Mouse (Mus musculus): ENCODE measurements around the gene Morc3. TPM values are rescaled to one million over a fixed set of nuclear protein-coding genes. Genes with fewer than 3 reads are reported as not detected.

Morc3 gene
- total RNA-seq, 2 experiments from 2014 or later = 21.0 to 29.1 TPM

DNA sequence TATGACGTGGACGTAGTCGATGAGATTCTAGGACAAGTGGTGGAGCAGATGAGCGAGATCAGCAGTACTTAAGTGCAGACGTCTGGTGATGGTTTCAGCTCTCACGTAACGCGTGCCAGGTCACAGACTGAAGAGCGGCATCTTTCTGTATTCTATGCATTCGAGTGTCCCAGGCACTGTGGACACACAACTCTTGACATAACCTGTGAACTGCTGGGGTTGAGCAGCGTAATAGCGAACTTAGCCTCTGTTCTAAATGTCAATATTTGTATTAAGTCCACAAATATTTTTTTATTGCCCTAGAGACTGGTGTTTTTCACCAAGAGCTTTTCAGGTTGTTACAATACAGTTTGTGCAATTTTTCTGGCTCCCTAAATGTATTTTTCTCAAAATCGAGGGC lies 42.9 kb downstream of the Morc3 start:
- intact Hi-C loops (cut with DNase I) = no loop called here
- no peak for DNase-seq

DNA sequence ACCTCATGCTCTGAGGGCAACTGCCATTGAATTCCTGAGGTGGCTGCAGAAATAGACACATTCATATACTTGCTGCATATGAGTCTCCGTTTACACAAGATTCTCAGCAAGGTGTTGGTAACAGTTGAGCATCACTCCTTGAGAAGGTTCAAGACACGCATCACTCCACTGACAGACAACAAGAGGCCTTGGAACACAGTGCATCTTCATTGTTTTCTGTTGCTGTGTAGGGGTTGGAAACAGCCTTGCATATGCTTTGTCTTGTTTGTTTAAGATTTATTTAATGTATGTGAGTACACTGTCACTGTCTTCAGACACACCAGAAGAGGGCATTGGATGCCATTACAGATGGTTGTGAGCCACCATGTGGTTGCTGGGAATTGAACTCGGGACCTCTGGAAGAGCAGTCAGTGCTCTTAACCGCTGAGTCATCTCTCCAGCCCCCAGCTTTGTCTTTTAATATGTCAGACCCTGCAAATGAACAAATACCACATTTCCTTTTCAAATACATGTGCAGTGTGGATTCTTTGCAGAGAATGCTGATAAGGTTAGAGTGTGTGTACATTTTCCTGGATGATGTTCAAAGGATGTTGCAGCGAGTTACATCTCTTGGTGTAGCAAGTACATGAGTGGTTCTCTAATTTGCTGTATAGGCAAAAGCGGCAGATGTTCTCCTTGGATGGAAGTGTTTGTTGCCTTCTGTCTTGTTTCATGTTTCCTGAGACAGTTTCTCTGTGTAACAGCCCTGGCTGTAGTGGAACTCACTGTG lies 45.9 kb downstream of the Morc3 start:
- no peak for DNase-seq
- intact Hi-C loops (cut with DNase I) = no loop called here

DNA sequence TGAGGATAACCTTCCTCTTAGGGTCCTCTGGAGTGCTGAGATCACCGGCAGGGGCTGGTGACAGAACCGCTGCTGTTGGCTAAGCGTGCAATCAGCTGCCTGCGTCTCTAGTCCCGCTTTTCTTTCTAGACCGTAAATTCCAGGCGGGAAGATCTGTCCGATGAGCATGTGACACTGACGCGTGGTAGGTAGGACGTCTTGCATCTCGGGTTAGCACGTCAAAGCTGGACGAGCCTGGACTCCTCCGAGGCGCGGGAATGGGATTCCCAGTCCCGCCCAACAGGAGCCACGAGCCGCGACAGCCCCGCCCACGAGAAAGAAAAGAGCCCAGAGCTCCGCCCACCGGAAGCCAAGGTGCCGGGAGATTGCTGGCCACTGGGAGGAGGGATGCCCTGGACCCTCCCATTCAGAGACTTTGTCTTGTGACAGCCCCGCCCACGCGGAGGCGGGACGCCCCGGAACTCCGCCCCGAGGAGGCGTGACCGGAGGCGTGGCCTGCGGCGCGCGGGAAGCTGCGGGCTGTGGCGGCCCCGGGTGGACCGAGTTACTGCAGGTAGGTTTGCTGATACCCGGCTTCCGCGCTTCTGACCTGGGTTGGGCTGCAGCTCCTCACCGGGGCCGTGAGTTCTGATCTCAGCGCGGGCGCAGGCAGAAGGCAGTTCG lies 51.6 kb downstream of the Morc3 start, which contains the start of gene Chaf1b:
Gene Chaf1b, plus strand, starts transcription at position 479 of the 663 bp plus-strand sequence.
- intact Hi-C loops (cut with DNase I) = loop anchor here (2.0 kb wide), 1 partner anchor 51 kb away; the partner anchor contains the start of gene Morc3
- peak; percentile 96 to 98 for DNase-seq

DNA sequence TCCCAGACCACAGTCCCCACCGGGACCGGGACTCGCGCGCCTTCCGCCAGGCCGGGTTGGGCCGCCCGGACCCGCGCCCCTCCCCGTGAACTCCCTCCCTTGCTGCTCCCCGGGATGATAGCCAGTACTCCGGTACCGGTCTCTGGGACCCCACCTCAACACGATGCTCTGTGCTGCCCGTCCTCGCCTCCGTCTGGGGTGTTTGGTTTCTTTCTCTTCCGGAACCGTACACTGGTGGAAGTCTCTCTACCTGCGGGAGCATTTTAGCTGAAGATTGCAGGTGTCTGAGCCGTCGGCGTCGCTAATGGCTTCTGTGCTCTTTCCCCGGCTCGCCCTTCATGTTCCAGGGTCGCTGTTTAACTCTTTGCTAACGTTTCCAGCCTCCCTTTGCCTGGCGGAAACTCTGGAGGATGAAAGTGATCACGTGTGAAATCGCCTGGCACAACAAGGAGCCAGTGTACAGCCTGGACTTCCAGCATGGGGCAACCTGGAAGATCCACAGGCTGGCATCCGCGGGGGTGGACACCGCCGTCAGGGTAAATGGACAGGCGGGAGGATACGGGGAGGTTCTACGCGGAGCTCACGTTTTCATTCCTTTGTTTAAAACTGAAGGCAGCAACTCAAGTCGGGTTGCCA lies 52.3 kb downstream of the Morc3 start:
- intact Hi-C loops (cut with DNase I) = no loop called here
- DNase-seq = peak in 1 of 2 experiments; percentile 16

DNA sequence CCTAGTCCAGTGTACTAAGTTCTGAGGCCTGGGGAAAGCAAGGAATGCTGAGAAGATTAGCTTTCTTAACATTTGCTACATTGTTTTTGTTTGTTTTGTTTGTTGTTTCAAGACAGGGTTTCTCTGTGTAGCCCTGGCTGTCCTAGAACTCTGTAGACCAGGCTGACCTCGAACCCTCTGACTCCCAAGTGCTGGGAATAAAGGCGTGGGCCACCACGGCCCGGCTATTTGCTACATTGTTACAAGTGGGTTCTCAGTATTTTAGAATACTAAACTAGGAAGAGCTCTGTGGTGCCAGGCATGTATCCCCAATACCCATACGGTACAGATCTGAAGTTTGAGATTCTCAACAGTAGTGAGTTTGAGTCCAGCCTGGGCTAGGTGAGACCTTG lies 52.8 kb downstream of the Morc3 start:
- intact Hi-C loops (cut with DNase I) = no loop called here
- peak in 1 of 2 experiments; percentile 6 for DNase-seq

DNA sequence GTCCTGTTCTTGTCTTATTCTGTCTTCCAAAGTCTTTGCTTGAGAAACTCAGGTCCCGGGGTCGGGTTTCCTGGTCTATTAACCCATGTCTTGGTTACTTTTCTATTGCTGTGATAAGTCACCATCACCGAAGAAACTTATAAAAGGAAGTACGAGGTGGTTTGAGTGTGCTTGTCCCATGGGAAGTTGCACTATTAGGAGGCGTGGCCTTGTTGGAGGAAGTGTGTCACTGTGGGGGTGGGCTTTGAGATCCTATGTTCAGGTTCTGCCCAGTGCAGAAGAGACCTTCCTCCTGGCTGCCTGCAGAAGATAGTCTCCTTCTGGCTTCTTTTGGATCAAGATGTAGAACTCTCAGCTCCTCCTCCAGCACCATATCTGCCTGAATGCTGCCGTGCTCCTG lies 56.6 kb downstream of the Morc3 start:
- intact Hi-C loops (cut with DNase I) = no loop called here
- no peak for DNase-seq

DNA sequence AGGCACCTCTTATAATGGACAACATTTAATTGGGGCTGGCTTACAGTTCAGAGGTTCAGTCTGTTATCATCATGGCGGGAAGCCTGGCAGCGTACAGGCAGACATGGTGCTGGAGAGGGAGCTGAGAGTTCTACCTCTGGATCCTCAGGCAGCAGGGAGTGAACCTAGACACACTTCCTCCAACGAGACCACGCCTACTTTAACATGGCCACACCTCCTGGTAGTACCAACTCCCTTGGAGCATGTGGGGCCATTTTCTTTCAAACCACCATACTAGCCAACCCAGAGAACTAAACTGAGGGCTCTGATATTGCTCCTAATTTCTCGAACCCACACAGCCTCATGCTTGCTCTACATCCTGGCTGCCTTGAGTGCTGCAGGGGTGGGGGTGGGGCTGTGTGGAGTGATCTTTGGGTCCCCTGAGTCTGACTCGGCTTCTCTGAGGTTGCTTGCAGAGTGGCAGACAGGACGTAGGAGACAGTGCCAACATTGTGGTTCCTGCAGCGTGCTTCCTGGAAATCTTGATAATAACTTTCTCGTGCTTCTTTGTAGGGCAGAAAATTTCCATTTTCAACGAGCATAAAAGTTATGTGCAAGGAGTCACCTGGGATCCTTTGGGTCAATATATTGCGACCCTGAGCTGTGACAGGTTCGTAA lies 59.2 kb downstream of the Morc3 start:
- no peak for DNase-seq
- intact Hi-C loops (cut with DNase I) = no loop called here

DNA sequence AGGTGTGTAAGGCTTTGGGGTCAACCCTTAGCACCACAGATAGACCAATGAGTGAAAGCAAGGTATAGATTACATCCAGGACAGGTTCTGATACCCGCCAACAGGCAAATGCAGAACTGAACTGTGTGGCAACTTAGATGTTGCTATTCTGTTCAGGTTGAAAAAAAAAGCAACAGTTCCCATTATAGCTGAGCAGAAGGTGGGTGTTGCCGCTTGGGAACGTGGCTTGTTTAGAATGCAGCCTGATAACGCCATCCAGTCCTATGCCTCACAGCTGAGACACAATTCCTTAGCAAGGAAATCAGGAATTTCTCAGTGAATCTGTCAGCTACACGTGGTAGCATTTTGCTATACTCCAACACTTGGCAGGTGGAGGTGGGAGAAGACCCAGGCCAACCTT lies 61.4 kb downstream of the Morc3 start:
- no peak for DNase-seq
- intact Hi-C loops (cut with DNase I) = no loop called here

DNA sequence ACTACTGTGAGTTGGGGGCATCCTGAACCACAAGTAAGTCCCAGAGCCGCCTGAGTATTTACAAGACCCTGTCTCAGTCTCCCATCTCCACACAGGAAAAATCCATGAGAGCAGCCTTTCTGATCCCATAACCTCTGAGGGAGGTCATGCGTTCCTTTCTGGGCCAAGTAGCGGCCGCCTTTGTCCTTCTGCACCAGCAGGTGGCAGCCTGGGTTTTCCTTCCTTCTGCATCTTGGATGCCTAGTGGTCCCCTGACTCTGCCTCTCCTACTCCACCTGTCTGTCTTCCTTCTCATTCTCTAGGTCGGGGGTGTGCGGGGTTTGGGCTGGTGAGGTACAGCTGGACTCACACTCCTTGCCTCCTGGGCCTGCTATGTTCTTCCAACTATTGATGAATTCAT lies 71.1 kb downstream of the Morc3 start:
- peak in 1 of 2 experiments; percentile 15 for DNase-seq
- intact Hi-C loops (cut with DNase I) = no loop called here

DNA sequence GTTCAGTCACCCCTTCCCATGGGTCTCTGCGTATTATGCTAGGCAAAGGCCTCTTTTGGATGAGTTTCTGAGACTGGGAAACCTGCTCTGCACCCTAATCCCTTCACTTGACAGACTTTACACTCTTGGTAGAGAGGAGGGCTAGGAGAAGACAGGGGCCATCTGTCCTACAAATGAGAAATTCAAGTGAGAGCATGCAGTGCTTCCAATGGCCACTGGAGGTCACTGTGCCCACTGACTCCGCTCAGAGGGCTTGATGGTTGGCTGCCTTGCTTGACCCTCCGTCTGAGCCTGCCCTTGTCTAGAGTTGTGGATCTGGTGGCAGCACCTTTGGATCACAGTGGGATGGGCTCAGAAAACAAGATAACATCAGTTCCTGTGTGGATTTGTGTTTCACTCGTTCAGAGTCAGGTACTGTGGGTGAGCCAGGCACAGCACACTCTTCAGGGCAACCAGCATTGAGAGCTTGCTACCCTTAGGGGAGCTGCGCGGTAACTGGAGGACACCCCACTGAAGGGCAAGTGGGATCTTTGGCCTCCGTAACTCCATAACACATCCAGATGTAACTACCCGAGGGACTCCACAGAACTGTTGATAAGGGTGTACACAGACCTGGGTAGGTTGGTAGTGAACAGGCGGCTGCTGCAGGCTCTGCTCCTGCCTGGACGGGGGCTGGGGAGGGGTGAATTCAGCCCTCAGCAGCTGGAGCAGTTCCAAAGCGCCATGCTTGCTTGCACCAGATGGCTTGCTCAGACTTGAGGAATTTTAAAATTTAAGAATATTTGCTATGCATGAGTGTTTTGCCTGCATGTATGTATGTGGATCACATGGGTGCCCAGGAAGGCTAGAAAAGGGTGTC lies 74.5 kb downstream of the Morc3 start:
- peak; percentile 58 to 78 for DNase-seq
- intact Hi-C loops (cut with DNase I) = no loop called here

DNA sequence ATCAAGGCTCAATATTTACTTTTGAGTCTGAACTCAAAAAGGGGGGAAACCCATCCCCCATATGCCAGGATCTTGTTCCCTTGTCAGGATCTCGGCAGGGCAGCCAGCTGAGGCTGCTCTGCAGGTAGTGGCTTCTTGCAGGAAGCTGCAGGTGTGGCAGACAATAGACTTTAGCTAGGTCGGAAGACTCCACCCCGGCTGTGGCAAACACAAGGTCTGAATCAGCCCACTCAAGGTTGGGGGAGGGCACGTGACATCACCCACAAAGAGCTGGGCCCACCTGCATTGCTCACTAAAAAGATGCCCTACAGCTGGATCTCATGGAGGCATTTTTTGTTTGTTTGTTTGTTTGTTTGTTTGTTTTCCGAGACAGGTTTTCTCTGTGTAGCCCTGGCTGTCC lies 75.8 kb downstream of the Morc3 start:
- intact Hi-C loops (cut with DNase I) = no loop called here
- no peak for DNase-seq

DNA sequence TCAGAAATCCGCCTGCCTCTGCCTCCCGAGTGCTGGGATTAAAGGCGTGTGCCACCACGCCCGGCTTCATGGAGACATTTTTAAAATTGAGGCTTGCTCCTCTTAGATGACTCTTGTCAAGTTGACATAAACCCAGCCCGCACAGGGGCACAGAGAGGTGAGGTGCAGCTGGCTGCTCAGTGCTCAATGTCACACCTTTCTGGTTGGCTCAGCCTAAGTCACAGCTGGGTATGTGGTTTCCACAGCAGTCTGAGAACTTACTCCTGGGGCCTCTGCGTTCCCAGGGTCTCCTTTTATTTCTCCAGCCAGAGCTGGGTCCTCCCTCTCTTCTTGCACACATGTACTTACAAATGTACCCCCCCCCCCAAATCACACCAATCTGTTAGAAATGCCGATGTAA lies 76.3 kb downstream of the Morc3 start:
- intact Hi-C loops (cut with DNase I) = no loop called here

DNA sequence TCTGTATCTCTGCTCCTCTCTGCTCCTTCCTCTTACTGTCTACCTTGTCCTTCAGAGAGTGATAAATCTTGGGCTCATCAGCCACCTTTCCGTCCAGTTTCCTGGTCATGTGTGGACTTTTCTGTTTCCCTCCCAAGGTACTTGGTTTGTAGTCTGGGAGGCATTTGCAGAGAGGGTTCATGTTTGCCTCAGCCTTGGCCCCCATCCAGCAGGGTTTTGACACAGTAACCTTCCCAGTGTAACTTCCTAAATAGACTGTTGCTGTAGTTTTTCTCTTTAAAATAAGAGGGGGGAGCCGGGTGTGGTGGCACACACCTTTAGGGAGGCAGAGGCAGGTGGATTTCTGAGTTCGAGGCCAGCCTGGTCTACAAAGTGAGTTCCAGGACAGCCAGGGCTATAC lies 78.0 kb downstream of the Morc3 start:
- peak in 1 of 2 experiments; percentile 13 for DNase-seq
- intact Hi-C loops (cut with DNase I) = no loop called here

More for the DNA sequence above, 76.3 kb downstream of the Morc3 start:
- DNase-seq = no peak

DNA sequence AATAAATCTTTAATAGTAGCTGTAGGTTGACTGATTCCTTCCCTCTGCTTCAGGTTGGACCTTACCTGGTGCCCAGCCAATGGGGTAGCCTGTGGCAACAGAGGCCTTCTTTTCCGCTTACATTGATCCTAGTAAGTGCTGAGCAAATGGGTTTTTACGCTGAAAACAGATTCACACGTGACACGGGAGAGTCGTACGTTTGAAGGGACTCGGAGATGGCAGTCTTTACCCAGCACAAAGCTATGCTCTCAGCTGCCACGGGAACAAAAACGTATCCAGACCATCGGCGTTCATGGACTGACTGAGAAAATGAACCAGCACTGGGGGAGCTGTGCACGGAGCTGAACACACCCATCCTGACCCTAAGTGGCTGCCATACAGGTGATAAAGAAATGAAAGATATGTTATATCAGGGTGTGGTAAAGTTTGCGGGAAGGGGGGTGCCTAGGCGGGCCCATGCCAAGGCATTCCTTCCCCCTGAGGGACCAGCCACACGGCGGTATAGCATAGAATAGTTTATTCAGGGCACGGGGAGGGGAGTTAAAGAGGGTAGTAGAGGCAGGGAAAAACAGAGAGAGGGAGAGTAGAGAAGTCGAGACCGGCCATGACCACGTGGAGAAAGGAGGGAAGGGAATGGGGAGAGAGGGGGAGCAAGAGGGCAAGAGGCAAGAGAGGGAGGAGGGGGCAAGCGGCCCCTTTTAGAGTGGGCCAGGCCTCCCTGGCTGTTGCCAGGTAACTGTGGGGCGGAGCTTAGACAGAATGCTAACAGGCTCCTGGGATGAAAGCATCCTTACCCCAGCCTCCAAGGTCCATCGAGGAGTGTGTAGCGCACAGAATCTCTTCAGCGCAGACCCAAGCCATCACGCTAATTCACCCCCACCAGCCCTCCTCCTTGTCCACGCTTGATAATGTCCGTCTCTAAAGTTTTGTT lies 79.1 kb downstream of the Morc3 start:
- no peak for DNase-seq
- intact Hi-C loops (cut with DNase I) = no loop called here

DNA sequence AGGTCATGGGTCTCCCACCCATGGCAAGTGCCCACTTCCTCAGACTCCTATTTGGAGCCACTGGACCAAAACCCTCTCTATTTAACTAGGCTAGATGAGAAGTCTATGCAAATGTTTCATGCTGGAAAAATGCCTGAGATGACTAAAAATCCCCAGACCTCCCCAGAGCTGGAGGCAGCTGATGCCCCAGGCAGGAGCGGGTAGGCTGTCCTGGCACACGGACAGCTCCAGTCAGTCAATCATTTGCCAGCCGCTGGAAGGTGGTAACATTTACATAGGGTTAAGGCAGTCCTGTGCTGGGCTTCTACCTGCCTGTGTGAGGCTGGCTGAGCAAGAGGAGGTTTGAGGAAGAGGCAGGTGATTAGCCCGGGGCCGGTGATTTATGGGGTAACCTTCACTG lies 80.2 kb downstream of the Morc3 start:
- intact Hi-C loops (cut with DNase I) = no loop called here
- no peak for DNase-seq

DNA sequence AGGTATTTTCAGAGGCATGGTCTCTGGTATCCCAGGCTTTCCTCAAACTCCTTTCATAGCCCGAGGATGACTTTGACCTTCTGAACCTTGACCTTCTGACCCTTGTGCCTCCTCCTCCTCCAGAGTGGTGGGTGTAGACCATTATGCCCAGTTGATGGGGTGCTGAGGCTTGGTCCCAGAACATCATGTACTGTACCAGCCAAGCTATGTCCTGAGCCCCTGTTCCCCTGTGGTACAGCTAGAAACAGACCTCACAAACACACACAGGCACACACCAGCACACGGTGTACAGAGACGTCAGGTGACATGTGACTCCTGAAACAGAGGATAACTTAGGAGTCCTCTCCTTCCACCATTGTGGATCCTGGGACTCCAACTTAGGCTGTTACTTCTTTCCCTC lies 80.9 kb downstream of the Morc3 start:
- intact Hi-C loops (cut with DNase I) = no loop called here
- DNase-seq = no peak

DNA sequence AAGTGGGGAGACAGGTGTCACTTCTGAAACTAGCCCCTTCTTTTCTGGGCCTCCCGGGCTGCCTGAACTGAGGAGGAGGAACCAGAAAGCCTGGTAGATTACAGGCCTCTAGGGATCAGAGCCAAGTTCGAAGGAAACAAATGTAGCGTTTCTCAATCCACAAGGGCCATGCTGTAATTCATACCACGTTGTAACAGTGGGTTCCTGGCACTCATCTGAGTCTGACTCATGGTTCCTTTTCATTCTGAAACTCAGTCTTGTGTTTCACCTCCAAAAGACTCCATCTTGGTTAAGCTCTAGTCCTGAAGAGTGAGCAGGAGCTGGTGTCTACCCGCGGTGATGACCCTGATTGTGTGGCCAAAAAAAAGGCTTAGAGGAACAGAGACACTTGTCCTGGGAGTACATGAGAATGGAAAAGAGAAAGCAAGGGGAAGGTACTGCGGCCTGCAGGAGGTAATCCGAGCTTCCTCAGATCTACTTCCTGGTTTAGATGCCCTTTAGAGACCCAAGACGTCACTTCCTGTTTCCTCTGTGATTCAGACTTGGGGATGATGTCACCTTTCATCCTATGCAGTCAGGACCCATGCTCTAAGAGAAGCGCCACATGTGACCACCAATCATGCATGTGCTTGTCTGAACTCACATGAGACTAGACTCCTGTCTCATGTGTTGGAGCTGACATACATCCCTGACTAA lies 82.1 kb downstream of the Morc3 start:
- intact Hi-C loops (cut with DNase I) = no loop called here
- DNase-seq = peak in 1 of 2 experiments; percentile 28

DNA sequence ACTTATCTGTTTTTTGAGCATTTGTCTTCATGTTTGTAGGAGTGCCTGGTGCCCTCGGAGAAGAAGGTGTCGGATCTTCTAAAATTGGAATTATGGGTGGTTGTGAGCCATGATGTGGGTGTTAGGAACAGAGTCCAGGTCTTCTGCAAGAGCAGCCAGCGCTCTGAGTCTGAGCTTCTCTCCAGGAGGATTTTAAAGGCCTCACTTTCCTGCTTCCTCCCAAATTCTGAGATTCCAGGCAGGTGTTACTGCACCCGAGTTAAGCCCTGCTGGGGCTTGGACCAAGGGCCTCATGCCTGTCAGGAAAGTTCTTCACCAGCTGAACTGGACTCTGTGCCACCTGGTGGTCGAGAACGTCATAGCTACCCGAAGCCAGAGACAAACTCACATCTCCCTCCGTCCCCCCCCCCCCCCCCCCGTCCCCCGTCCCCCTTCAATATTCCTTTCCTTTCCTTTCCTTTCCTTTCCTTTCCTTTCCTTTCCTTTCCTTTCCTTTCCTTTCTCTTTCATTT lies 83.5 kb downstream of the Morc3 start:
- intact Hi-C loops (cut with DNase I) = no loop called here
- peak; percentile 31 to 61 for DNase-seq
